Mouse (Mus musculus): ENCODE measurements around the gene Tap1.

DNA sequence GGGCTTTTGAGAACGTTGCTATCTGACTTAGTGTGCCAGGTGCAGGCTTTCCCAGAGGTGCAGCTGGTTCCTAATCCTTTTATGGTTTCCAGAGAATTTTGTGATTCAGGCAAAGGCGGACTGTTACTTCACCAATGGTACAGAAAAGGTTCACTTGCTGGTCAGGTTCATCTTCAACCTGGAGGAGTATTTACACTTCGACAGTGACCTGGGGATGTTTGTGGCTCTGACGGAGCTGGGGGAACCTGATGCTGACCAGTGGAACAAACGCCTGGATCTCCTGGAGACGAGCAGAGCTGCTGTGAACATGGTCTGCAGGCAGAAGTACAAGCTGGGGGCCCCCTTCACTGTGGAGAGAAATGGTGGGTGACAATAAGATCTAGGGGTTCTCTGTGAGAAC, 53.6 kb downstream of the Tap1 start:
- no peak for TF ChIP-seq CTCF (IDR thresholded peaks at IDR 0.05; ENCODE audit: low read depth, low read length)
- no peak for TF ChIP-seq POLR2A (IDR thresholded peaks at IDR 0.05; ENCODE audit: extremely low read depth, insufficient read depth, low read length)
